Mouse (Mus musculus): ENCODE results near the gene Defb23.

Defb23 gene

DNA sequence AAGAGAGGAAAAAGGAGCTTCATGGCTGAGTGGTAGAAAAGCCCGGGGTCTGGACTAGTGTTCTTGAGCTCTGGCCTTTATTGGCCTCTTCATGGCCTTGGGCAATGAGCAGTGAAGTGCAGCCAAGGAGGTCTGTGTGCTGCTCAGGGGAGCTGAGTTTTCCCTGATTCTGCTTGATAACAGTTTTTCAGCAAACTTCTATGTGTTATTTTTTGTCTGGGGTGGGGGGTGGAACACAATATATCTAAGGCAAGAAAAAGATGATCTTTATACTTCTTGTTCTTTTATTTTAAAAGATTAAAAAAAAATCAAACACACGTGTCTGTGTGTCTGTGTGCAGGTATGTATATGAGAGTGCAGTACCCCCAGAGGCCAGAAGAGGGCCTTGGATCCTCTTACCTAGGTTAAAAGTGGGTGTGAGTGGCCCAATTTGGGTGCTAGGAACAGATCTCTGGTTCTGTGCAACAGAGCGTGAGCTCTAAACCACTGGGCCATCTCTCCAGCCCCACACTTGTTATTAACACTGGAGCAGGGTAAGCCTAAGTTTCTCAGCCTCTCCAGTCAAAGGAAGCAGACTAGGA, at the start of gene Defb23:
Defb23 (minus strand) TSS at position 51 of the 581 bp plus-strand sequence.
- no peak for DNase-seq (ENCODE audit: low read depth)

DNA sequence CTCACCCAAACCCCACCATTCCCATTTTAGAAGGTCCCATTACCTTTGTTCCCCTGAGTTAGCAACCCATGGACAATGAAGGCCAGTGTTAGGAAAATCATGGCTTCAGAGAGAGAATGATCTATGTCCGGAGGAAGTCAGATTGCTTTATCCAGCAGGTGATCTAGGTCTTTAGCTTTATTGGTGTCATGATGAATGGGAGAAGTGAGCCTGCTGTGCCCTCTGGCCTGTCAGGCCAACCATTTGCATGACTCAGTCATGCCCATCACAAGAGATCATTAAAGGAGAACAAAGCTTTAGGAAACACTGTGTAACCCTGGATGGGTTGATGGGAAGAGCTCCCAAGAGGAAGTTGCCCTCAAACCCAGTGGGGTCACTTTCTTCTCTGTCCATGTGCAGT, 47.2 kb upstream of the Defb23 start, which contains the start of gene Defb26:
Defb26 (minus strand) TSS at position 101 of the 400 bp plus-strand sequence.
- DNase-seq (ENCODE audit: low read depth) = no peak

DNA sequence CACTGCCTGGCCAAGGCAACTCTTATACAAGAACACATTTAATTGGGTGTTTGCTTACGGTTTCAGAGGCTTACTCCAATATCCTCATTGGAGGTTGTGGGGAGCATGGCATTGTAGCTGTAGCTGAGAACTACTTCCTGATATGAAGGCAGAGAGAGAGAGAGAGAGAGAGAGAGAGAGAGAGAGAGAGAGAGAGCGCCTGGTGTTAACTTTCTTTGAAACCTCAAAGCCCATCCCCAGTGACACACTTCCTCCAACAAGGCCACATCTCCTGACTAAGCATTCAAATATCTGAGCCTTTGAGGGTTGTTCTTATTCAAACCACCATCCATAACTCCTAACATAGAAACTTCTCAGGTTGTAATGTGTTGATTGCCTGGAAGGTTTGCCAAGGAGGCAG, 39.5 kb upstream of the Defb23 start:
- no peak for DNase-seq (ENCODE audit: low read depth)

DNA sequence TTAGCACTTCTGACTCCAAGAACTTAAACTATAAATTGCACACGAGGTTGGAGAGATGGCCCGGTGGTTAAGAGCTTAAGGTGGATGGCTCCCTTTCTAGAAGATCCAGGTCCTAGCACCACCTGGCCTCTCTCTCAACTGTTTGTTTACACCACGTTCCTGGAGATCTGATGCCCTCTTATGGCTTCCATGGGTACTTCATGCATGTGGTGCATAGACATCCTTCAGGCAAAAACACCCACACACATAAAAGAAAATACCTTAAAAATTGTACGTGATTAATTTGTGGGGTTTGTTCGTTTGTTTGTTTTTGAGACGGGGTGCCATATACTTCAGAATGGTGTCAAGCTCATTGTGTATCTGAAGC, 36.4 kb upstream of the Defb23 start:
- DNase-seq (ENCODE audit: low read depth) = no peak

DNA sequence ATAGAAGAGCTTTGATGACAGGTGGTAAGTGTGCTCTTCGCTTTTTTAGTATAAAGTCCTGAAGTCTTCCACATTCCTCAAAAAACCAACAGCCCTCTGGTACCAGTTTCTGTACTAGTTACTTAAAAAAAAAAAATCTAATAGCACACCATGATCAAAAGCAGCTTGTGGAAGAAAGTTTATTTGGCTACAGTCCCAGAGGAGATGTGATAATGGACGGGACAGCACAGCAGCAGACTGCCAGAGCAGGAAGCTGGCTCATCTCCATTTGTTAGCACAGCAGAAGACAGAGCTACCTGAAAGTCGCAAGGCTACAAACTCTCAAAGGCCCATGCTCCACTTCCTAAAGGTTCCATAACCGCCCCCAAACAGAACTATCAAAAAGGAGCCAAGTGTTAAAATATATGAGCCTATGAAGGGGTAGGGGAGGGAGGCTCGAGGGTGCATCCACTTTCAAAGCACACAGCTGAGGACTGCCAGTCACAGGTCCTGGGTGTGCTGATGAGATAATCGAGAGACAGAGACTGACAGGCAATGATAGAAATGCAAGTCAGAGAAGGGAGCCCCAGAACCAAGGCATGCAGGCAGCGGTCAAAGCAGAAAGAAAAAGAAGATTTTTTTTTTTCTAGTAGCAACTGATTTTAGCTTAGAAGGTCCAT, 35.9 kb upstream of the Defb23 start:
- DNase-seq (ENCODE audit: low read depth) = no peak

DNA sequence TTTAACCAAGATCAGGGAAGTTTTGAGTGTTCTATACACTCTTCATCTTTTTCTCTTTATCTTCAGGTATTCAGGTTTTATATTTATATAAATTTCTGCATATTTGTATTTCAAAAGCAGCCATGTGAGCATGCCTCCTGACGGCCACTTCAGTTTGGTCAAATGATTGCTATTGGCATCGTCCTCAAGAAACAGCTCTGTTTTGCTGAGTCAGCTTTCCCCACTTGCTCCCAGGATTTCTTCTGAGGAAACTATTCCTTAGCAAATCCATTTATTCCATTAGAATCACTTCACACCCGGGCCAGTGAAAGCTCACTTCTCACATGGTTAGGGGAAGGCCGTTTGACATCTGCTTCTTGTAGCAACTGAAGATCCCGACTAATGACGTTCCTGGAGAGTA, 33.6 kb upstream of the Defb23 start:
- DNase-seq (ENCODE audit: low read depth) = no peak

DNA sequence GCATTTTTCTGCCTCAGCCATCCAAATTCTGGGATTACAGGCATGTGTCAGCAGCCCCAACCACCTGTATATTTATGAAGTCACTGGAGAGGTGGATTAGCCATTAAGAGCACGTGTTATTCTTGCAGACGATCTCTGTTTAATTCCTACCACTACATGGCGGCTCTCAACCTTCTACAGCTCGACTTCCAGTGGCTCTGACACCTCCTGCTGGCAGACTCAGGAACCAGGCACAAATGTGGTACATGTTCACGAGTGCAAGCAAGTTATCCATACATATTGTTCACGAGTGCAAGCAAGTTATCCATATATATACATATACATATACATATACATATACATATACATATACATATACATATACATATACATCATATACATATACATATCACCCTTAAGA, 28.7 kb upstream of the Defb23 start:
- DNase-seq (ENCODE audit: low read depth) = no peak

DNA sequence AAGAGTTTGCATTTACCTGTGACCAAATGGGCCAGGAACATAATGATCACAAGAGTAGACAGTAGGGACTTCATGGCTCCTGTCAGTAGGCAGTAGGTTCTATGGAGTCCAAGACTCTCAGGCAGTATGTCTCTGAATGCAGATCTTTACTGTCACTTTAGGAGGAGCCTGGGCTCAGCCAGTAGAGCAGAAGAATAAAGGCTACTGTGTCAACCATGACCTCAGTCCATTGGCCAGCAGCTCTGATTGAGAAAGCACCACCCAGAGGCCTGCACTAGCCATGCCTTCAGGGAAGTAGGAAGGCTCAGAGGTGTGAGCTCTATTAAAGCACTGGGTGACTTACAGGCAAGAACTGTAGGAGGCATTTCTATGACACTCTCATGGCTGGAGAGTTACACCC, 25.6 kb upstream of the Defb23 start, which contains the start of gene Defb22:
Defb22 (minus strand) TSS at position 101 of the 400 bp plus-strand sequence.
- DNase-seq (ENCODE audit: low read depth) = no peak

DNA sequence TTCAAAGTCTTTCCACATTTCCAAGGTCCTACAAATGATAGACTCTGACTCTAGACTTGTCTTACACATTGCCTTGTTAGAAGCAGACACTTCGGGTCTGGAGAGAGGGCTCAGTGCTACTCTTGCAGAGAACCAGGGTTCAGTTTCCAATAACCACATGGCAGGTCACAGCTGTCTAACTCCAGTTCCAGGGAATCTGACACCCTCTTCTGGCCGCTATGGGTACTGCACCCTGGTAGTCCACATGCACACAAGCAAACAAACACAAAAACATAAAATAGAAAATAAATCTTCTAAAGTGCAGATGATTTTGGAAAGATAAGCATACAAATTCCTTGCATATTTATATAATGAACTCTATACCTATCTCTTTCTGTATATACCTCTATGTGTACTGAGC, 22.6 kb upstream of the Defb23 start:
- no peak for DNase-seq (ENCODE audit: low read depth)

DNA sequence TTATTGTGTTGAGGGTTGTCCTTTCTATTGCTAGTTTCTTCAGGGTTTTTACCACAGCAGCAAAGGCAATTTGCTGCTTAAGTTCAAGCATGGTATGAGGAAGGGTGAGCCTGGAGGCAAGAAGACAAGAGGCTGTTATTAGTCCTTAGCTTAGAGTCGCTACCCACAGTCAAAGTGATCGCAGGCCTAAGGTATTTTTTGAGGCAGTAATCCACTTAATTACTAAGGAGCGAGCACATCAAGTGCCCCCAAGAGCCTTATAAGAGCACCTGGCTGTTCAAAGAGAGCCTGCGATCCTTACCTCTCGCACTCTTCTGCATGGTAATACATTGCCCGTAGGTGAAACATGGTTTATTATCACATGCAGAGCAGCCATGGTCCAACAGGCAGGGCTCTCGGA, 17.3 kb upstream of the Defb23 start:
- DNase-seq (ENCODE audit: low read depth) = no peak

DNA sequence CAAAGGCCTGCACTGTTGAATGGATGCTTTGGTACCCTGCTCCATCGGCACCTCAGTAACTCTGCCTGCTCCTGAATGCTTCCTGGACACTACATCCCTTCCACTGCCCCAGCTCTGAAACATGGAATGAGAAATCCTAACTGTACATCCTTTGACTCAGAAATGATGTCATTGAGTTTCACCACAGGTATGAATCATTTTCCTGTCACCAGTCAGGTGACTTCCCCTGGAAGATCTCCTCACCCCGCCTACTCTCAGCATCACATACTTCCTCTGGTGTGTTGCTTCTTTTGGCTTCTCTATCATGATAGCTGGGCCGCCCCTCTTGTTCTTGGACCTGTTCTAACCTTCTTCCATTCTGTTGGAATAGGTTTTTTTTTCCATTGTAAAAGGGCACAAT, 16.5 kb upstream of the Defb23 start:
- no peak for DNase-seq (ENCODE audit: low read depth)

DNA sequence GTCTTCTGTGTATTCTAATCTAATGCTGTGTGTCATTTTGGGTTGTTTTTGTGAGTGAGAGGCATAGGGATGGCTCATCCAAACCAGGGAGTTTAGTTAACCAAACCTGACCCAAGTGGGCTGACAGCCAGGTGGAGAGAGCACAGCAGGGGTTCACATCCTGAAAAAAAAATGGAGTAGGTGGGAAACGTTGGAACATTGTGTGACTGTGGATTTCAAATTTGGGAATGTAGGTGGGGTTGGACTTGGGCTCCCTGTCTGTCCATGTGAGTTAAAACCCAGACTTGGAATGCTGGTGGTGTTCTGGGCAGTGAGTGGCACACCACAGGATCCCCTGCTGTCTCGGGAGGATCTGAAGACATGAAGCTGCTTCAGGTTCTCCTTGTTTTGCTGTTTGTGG, 12.3 kb upstream of the Defb23 start, which contains the start of gene Defb20:
Defb20 (plus strand) TSS at position 301 of the 400 bp plus-strand sequence.
- no peak for DNase-seq (ENCODE audit: low read depth)

DNA sequence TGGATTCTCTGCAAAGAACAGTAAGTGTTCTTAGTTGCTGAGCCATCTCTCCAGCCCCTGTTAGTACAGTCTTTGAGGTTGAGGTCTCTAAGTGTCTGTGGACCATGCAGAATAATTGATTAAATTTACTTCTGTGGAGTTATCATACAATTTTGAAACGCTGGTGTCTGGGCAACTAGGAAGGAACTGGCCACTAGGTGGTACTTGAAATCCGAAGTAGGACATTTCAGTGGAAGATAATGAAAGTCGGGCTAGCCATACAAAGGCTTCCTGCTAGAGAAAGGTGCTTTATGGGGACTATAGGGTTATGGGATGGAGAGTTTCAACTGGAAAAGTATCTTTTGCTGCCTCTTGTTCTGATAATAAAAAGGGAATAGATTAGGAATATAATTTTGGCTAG, 8.0 kb upstream of the Defb23 start:
- no peak for DNase-seq (ENCODE audit: low read depth)

DNA sequence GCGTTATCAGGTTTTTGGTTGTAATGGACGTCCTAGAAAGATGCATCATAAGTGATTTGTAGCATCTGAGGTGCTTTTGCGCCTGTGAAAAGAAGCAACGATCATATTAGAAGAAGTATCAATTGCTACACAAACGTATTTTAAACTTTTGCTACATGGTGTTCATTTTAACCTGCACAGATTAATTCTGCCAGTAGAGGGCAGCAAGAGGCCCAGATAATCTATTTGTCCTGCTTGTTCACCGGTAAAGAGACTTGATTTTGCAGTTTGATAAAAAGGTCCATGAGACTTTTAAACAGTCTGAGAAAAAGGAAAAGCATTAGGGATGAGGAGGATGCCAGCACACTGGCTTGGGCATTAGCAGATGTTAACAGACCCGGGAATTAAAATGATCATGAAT, 6.6 kb upstream of the Defb23 start:
- DNase-seq (ENCODE audit: low read depth) = peak; percentile 48

DNA sequence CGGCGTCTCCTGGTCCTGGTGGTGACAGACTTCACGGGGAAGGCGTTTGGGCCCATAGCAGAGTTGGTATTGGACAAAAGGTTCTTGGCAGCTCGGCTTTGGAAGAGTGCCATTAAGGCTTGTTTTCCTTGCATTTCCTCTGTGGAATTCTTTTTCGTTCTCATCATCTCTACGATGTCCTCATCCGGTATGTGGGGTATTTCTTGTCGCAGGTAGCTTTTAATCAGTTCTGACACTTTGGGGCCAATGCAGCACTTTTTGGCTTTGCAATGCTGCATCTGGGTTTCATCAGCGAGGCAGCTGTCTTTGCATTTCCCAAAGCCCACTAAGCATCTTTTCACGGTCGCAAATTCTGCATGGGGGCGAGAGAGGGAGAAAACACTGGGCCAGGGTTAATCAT, 5.2 kb downstream of the Defb23 start:
- DNase-seq (ENCODE audit: low read depth) = no peak

DNA sequence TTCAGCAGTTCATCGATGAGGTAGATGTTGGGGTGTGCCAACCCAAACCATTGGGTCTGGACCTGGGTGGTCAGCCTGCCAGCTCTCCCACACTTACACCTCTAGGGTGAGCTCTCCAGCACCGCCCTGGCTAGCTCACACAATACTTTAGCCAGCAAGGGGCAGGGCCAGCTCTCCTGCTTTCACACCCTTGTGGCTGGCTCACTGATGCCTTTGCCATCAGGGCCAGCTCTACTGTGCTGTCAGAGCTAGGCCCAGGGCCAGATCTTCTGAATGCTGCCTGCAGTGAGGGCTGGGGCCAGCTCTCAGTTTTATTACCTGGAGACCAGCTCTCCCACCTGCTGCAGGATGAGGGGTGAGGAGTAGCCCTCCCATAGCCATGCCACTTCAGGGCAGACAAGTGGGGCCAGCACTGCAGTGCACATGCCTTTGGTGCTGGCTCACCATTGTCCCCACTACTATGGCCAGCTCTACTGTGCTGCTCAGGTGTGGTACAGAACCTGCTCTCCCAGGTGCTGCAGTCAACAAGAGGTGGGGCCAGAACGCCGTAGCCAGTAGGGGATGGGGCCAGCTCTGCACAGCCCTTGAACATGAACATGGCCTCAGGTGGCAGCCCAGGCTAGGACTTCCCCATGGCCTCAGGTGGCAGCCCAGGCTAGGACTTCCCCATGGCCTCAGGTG, 12.2 kb downstream of the Defb23 start:
- DNase-seq (ENCODE audit: low read depth) = no peak

DNA sequence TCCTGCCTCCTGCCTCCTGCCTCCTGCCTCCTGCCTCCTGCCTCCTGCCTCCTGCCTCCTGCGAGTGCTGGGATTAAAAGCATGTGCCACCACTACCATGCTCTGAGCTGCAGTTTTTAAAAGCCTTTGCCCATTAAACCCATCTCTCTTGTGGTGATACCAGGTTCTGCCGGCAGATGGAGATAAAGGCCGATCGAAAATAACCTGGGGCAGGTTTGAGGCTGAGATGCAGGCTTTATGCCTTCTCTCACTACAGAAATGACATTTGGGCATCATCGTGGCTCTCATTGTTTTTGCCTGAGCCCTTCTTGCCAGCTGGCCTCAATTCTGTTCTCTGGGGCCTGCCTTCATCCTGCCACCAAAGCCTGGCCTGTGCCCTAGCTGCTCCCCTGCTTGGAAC, 14.2 kb downstream of the Defb23 start:
- peak; percentile 31 for DNase-seq (ENCODE audit: low read depth)

DNA sequence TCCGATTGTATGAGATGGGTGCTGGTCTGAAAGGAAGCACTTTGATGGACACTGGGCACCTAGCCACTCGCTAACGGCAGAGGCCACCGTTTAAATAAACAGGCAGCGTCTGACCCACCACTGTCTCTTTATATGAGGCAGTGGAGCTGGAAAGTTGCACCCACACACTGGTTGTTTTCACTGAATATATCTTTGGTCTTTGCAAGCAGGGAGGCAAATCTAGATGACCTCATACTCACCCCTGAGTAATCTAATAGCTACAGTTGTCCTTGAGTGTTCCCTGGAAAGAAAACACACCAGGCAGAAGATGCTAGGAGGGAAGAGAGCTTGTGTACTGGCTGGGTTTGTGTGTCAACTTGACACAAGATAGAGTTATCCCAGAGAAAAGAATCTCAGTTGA, 17.0 kb downstream of the Defb23 start:
- no peak for DNase-seq (ENCODE audit: low read depth)

DNA sequence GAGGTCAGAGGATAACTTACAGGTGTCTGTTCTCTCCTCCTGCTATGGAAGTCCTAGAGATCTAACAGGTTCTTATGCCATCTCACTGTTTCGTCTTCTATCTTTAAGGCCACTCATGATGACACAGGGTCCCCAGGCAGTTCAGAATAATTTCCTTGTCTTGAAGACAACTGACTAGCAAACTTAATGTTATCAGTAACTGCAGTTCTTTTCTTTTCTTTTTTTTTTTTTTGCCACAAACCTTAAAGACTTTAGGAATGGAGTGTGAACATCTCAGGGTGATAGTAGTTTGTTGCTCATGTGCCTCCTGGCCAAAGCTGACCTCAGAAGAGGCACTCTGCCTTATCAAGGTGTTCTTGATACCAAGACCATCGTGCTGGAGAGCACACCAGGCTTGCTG, 17.8 kb downstream of the Defb23 start:
- no peak for DNase-seq (ENCODE audit: low read depth)

DNA sequence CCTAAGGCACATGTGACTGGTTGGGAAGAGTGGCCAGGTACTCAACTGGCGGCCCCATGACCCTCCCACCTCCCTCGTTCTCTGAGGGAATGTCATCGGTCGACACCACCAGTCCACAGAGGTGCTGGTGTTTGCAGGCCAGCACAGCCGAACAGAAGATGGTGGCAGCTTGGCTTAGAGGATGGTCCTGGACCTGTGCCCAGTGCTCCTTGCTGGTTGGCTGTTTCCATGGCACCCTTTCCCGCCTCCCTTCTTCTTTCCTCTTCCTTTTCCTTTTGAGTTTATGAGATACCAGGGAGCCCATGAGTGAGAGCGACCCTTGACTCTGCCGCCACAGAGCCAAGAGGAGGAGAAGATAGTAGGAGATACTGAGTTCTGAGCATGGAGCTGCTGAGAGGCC, 21.1 kb downstream of the Defb23 start:
- DNase-seq (ENCODE audit: low read depth) = no peak

DNA sequence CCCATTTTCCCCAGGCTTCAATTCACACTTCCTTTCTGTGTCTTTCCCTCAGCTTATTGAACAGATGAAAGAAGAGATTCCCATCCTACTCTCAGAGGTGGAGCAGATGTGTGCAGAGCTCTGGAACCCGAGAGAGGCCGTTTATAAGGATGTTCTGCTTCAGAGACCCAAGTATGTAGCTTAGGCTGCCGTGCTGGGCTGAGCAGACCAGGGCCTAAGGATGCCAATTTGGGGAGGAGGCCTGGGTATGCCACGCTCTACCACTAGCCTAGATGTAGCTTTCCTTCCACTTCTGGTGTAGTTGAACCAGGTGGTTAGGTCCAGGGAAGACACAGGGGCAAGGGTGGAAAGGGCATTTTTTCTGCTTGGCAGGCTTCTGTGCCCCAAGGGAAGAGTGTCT, 22.1 kb downstream of the Defb23 start:
- DNase-seq (ENCODE audit: low read depth) = no peak

DNA sequence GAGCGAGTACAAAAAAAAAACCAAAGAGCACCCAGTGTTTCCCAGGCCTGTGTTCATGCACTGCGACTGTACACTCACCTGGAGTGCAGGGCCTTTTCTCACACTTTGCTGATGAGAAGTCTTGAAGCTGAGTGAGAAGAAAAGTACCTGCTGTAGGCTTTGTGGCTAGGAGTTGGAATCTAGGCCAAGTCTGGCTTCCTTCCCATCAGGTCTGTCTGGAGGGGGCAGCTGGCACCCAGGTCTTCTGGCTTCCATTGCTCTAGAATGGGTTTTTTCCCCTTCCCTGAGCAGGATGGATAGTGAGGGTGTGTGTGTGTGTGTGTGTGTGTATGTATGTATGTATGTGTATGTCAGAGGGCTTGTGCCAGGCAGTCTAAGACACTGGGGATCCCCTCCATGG, 24.6 kb downstream of the Defb23 start:
- DNase-seq (ENCODE audit: low read depth) = no peak

DNA sequence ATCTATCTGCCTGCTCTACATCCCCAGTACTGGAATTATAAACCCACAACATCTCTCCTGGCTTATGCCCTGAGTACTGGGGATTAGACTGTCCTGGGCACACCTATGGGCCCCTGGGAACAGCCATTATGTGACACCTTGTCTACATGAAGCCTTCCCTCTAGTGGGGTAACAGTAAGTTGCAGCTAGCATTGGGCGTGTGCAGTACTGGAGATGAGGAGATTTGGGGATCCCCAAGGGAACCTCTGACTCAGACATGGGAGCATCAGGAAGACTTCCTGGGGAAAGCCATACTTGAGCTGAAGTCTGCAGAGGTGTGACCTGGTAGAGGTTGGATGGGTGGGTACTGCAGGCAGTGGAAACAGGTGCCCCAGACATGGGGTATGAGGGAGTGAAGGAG, 25.5 kb downstream of the Defb23 start:
- DNase-seq (ENCODE audit: low read depth) = no peak

All from naive thymus-derived CD4-positive, alpha-beta T cell, adult 2 months (primary cell).